Mouse (Mus musculus): ENCODE data around the gene Ankrd10. TPM values are rescaled to one million over a fixed set of nuclear protein-coding genes. Genes with fewer than 3 reads are reported as not detected.

Ankrd10 gene
- polyA plus RNA-seq, 1 experiment from 2014 or later = 82.5 TPM

DNA sequence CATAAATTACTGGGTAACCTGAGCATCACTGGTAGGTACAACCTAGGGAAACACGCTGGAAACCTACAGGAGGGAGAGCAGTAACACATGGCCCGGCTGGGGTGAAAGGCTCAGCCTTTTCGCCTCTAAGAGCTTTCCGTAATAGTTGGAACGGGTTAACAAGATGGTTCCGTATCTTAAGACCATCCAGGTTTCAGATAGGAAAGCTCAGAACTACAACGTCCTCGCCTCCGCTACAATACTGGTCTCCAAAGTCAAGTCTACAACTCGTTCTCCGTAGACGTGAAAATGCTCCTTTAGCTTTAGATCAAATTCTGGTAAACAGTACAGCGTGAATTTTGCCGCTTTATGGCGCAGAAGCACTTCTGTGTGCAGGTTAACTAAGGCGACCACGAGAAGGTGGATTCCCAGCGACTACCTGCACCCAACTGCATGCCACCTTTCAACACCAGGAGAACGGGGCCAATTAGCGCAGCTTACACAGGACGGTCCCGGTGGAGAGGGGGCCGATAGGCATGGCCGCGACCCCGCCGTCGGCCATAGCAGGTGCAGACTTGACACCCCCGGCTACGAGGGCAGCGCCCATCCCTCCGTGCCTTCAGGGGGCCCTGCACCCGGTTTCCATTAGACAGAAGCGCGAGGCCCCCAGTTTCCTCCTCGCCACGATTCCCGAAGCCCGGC is 1.1 kb downstream of the Ankrd10 start:
- H3K4me2 ChIP-seq = peak overlapping the region; percentile 92
- H3K9me3 ChIP-seq = no peaks in the 10 kb centered on the region
- H3K4me1 ChIP-seq = peaks cover 39% of the 10 kb centered on the region
- peak overlapping the region; percentile 90 for H3K4me3 ChIP-seq
- H3K9ac ChIP-seq = peak overlapping the region; percentile 89
- 0 out of 2 replicates have a peak, but pooled peaks have one; percentile 3 for ATAC-seq (ENCODE audit: borderline replicate concordance, extremely low read depth, low FRiP score, low TSS enrichment)
- peak overlapping the region; percentile 98 for H3K27ac ChIP-seq
- no peaks in the 10 kb centered on the region for H3K27me3 ChIP-seq
- H3K36me3 ChIP-seq = peaks cover 15% of the 10 kb centered on the region; the same call in 1 of the 2 replicates
- under 1% methylated on average over 39 of the region's 39 CpGs for WGBS

DNA sequence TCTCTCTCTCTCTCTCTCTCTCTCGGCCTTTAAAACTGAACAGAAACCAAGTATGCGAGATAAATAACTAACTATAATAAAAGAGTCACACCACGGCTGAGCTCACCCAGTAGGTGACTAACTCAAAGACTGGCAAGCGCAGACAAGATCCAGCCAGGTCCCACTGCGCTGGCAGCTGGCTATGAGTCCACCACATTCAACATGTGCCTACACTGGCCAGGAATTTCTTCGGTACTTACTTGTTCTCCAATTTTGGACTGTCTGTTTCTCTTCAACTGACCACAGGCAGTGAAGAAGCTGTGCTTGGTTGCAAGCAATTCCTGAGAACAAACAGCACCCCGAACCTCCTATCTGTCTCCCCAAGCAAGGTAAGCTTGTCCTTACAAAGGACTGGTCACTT is 2.1 kb downstream of the Ankrd10 start:
- Histone ChIP-seq H3K27ac (no peak overlapping the region), H3K27me3 (no peaks in the 10 kb centered on the region), H3K4me2 (peak overlapping the region; percentile 92), H3K9me3 (no peaks in the 10 kb centered on the region), H3K36me3 (peaks cover 23% of the 10 kb centered on the region; the same call in 1 of the 2 replicates), H3K9ac (peak overlapping the region; percentile 89; the same call in 1 of the 2 replicates), H3K4me1 (peaks cover 39% of the 10 kb centered on the region), H3K4me3 (peak overlapping the region; percentile 90)
- WGBS = 49% methylated on average over 7 of the region's 7 CpGs
- no peak for ATAC-seq (ENCODE audit: borderline replicate concordance, extremely low read depth, low FRiP score, low TSS enrichment)

DNA sequence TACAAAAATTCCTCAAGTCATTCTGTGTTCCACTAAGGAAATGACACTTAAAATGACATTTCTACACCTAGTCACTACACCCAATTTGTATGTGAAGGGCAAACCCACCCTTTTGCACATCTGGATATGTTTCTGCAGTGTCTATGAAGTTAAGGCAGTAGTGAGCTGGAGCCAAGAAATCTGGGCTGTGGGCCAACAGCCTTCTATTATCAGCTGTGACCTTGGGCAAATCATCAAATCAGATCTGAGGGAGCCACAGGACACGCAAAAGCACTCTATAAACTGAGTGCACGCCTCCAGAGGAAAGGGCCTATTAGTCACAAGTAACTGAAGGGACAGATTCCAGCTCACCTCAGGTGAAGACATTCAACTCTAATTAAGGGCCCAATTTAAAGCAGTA is 3.2 kb downstream of the Ankrd10 start:
- Histone ChIP-seq H3K9ac (no peak overlapping the region), H3K9me3 (no peaks in the 10 kb centered on the region), H3K4me1 (peaks cover 39% of the 10 kb centered on the region), H3K27me3 (no peaks in the 10 kb centered on the region), H3K4me3 (no peak overlapping the region), H3K4me2 (peak overlapping the region; percentile 92), H3K36me3 (peaks cover 31% of the 10 kb centered on the region; the same call in 1 of the 2 replicates), H3K27ac (no peak overlapping the region)
- 8% methylated on average over 2 of the region's 2 CpGs for WGBS
- ATAC-seq (ENCODE audit: borderline replicate concordance, extremely low read depth, low FRiP score, low TSS enrichment) = no peak

DNA sequence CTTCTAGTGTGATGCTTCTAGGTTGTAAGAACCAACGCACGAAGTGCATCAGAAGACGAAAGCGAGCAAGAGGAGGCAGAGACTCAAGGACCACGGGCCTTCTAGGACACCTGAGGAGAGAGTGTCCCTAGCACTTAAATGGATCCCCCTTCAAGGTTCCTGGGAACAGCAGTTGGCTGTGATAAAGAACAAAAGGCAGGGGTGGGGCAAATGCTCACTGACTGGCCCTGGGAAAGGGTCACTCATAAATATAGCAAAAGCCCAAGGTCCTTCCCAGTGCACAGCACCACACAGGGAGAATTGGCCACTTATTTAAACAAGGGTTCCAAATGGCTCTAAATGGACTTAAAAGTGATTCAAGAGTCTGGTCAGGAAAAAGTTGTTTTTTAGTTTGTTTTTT is 6.4 kb downstream of the Ankrd10 start:
- Histone ChIP-seq H3K4me3 (no peak overlapping the region), H3K27ac (no peak overlapping the region), H3K4me1 (peaks cover 28% of the 10 kb centered on the region), H3K9me3 (no peaks in the 10 kb centered on the region), H3K9ac (no peak overlapping the region), H3K27me3 (no peaks in the 10 kb centered on the region), H3K36me3 (peaks cover 44% of the 10 kb centered on the region), H3K4me2 (no peak overlapping the region)
- no peak for ATAC-seq (ENCODE audit: borderline replicate concordance, extremely low read depth, low FRiP score, low TSS enrichment)
- 78% methylated on average over 5 of the region's 5 CpGs for WGBS

- Histone ChIP-seq H3K4me1 (peaks cover 22% of the 10 kb centered on the region), H3K9ac (no peak overlapping the region)
- no peak for ATAC-seq (ENCODE audit: borderline replicate concordance, extremely low read depth, low FRiP score, low TSS enrichment)
Observed at GRCm38 (mm10) chr8:11628506-11629132, 6.9 kb downstream of the Ankrd10 start.

DNA sequence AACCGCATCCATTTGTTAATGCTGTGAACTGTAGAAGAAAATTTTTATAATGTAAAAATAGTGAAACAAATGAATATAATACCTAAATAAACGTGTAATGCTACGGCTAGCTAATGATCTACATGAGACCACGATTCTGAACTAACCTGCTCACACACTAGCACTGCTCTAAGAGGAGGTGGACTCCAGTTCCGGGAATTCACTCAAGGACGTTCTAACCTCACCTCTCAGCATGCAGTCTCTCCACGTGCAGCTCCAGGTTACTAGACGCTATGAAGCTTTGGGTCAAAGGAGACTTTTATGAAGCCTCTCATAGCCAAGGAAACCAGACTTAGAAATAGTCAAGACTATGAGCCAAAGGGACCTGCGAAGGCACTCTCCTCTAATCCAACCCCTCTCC is 7.8 kb downstream of the Ankrd10 start:
- Histone ChIP-seq H3K27ac (no peak overlapping the region), H3K4me3 (no peak overlapping the region), H3K36me3 (peaks cover 53% of the 10 kb centered on the region), H3K4me2 (no peak overlapping the region), H3K27me3 (no peaks in the 10 kb centered on the region), H3K9me3 (no peaks in the 10 kb centered on the region), H3K4me1 (peaks cover 13% of the 10 kb centered on the region), H3K9ac (no peak overlapping the region)
- 72% methylated on average over 9 of the region's 9 CpGs for WGBS
- no peak for ATAC-seq (ENCODE audit: borderline replicate concordance, extremely low read depth, low FRiP score, low TSS enrichment)

More at GRCm38 (mm10) chr8:11628506-11629132, 6.9 kb downstream of the Ankrd10 start:
- Histone ChIP-seq H3K36me3 (peaks cover 47% of the 10 kb centered on the region), H3K4me2 (no peak overlapping the region), H3K4me3 (no peak overlapping the region), H3K27ac (no peak overlapping the region), H3K9me3 (no peaks in the 10 kb centered on the region), H3K27me3 (no peaks in the 10 kb centered on the region)
- WGBS = 81% methylated on average over 7 of the region's 7 CpGs

DNA sequence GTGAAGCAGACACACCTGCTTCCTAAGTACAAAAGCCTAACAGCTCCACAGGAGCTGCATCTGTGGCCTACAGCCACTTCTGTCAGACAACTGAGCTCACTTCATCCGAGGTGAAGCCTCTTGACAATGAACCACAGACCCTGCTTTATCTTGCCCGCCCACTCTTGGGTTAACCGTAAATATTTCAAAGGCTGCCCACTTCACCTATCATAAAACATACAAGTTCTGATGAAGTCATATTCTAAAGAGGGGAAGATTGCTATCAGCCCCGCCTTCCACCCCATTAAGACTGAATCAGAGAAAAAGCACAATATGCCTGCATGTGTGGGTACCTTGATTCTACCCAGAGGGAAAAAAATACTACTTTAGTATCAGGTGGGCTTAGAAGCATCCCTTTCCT is 10.5 kb downstream of the Ankrd10 start:
- Histone ChIP-seq H3K36me3 (peaks cover 57% of the 10 kb centered on the region), H3K4me2 (no peak overlapping the region), H3K27me3 (no peaks in the 10 kb centered on the region), H3K27ac (no peak overlapping the region), H3K4me1 (no peaks in the 10 kb centered on the region), H3K9me3 (no peaks in the 10 kb centered on the region), H3K4me3 (no peak overlapping the region), H3K9ac (no peak overlapping the region)
- no peak for ATAC-seq (ENCODE audit: borderline replicate concordance, extremely low read depth, low FRiP score, low TSS enrichment)
- 52% methylated on average over 4 of the region's 4 CpGs for WGBS

GRCm38 (mm10) chr8:11619091-11619490 is 16.5 kb downstream of the Ankrd10 start:
- H3K36me3 ChIP-seq = peaks cover 80% of the 10 kb centered on the region
- H3K4me2 ChIP-seq = no peak overlapping the region
- 83% methylated on average over 3 of the region's 3 CpGs for WGBS
- no peaks in the 10 kb centered on the region for H3K9me3 ChIP-seq
- no peak for ATAC-seq (ENCODE audit: borderline replicate concordance, extremely low read depth, low FRiP score, low TSS enrichment)
- H3K4me1 ChIP-seq = no peaks in the 10 kb centered on the region
- no peak overlapping the region for H3K9ac ChIP-seq
- no peak overlapping the region for H3K27ac ChIP-seq
- H3K27me3 ChIP-seq = no peaks in the 10 kb centered on the region
- no peak overlapping the region for H3K4me3 ChIP-seq

DNA sequence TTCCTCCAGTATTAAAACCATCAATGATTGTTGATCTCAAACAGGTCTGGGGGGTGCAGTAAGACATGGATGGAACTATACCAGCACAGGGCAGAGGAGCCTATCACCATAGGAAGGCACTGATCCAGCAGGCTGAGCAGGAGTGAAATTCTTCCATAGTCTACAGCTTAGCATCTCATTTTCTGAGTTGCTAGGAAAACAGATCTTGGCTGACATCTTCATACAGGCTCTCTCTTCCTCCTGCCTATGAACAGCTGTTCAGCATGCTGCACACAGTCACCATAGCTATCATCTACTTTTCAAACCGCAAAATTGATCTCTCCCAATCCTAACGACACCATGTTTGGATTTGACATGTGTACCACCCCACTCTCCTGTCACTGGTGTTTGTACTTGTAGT is 17.5 kb downstream of the Ankrd10 start:
- H3K4me2 ChIP-seq = no peak overlapping the region
- ATAC-seq (ENCODE audit: borderline replicate concordance, extremely low read depth, low FRiP score, low TSS enrichment) = no peak
- H3K27ac ChIP-seq = no peak overlapping the region
- no peak overlapping the region for H3K9ac ChIP-seq
- H3K4me1 ChIP-seq = no peaks in the 10 kb centered on the region
- no peak overlapping the region for H3K4me3 ChIP-seq
- no peaks in the 10 kb centered on the region for H3K9me3 ChIP-seq
- peaks cover 81% of the 10 kb centered on the region for H3K36me3 ChIP-seq
- no peaks in the 10 kb centered on the region for H3K27me3 ChIP-seq
- WGBS = 81% methylated on average over 2 of the region's 2 CpGs

DNA sequence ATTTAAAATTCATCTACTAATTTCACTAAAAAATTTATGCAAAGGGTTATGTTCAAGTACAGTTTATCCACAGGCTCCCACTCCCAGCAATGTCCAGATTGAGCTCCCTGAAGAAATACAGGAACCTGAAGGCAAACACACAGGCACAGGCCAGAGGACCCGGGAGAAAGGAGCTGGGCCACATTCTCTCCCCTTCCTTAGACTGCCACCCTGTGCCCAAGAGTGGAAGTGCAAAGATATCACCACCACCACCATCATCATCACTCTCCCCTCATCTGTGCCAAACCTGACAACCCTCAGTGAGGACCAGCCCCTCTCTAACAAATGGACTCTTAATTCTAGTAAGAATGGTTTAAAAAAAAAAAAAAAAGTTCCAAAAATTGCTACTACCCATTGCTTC is 19.3 kb downstream of the Ankrd10 start:
- 3% methylated on average over 1 of the region's 1 CpGs for WGBS
- Histone ChIP-seq H3K27me3 (no peaks in the 10 kb centered on the region), H3K9ac (no peak overlapping the region), H3K9me3 (no peaks in the 10 kb centered on the region), H3K4me3 (no peak overlapping the region), H3K27ac (no peak overlapping the region), H3K4me1 (no peaks in the 10 kb centered on the region), H3K4me2 (no peak overlapping the region), H3K36me3 (peaks cover 81% of the 10 kb centered on the region)
- ATAC-seq (ENCODE audit: borderline replicate concordance, extremely low read depth, low FRiP score, low TSS enrichment) = no peak

- H3K36me3 ChIP-seq = peaks cover 82% of the 10 kb centered on the region
- H3K27ac ChIP-seq = no peak overlapping the region
- no peaks in the 10 kb centered on the region for H3K9me3 ChIP-seq
- no peak overlapping the region for H3K4me3 ChIP-seq
- no peak overlapping the region for H3K4me2 ChIP-seq
- H3K9ac ChIP-seq = no peak overlapping the region
- WGBS = 83% methylated on average over 6 of the region's 6 CpGs
- ATAC-seq (ENCODE audit: borderline replicate concordance, extremely low read depth, low FRiP score, low TSS enrichment) = no peak
- H3K27me3 ChIP-seq = no peaks in the 10 kb centered on the region
- no peaks in the 10 kb centered on the region for H3K4me1 ChIP-seq
Observed at GRCm38 (mm10) chr8:11614126-11614835, 21.3 kb downstream of the Ankrd10 start.

DNA sequence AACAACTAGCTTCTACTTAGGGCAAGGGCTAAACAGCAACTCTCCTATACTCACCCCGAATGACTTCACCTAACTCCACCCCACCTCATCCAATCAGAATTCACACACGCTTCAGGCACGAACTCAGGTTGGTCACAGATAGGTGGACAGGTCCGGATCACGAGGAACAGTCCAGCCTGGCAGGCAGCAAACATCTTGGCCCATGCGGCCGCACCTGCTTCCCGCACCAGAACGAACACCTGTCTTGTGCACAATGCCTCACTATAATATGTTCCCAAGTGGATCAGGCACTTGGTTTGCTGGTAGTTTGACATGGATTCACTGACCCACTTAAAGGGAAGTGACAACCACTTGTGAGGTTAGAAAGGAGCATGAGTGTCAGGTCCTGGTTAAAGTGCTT is 26.7 kb downstream of the Ankrd10 start:
- no peak overlapping the region for H3K4me3 ChIP-seq
- H3K4me1 ChIP-seq = no peaks in the 10 kb centered on the region
- WGBS = 95% methylated on average over 9 of the region's 9 CpGs
- ATAC-seq (ENCODE audit: borderline replicate concordance, extremely low read depth, low FRiP score, low TSS enrichment) = no peak
- no peaks in the 10 kb centered on the region for H3K9me3 ChIP-seq
- H3K27me3 ChIP-seq = no peaks in the 10 kb centered on the region
- peaks cover 44% of the 10 kb centered on the region for H3K36me3 ChIP-seq
- H3K4me2 ChIP-seq = no peak overlapping the region
- no peak overlapping the region for H3K9ac ChIP-seq
- H3K27ac ChIP-seq = no peak overlapping the region
